Mouse (Mus musculus) lung, embryonic 16.5 days (tissue): Measurements from ENCODE around the gene Fgd3. TPM values are rescaled to one million over a fixed set of nuclear protein-coding genes. Genes with fewer than 3 reads are reported as not detected.

Experiments
- ATAC-seq: fragments of 200-750 bp; cut with Nextera tagmentation; 2 replicates; pipeline ENCODE4 v1.8.0; 2017; ENCODE audit warnings: low read depth, mild to moderate bottlenecking, moderate library complexity
- H3K27ac ChIP-seq: fragments of 300-500 bp; sonication (generic); 2 replicates; pipeline ENCODE4 v1.5.1; 2014; ENCODE audit warnings: mild to moderate bottlenecking, control low read depth, low read length
- H3K27me3 ChIP-seq: fragments of 300-500 bp; sonication (generic); 2 replicates; pipeline ENCODE4 v1.6.1; 2014; ENCODE audit warnings: low read depth, low read length, mixed read lengths; ENCODE audit not compliant: control insufficient read depth, insufficient read depth
- H3K36me3 ChIP-seq: fragments of 300-500 bp; sonication (generic); 2 replicates; pipeline ENCODE4 v1.6.1; 2014; ENCODE audit warnings: low read length; ENCODE audit not compliant: control insufficient read depth, insufficient read depth
- H3K4me1 ChIP-seq: fragments of 300-500 bp; sonication (generic); replicated peaks from 2 replicates; pipeline ENCODE4 v1.6.1; 2014; ENCODE audit warnings: low read length, mixed read lengths; ENCODE audit not compliant: control insufficient read depth, insufficient read depth
- H3K4me2 ChIP-seq: fragments of 300-500 bp; sonication (generic); 2 replicates; pipeline ENCODE4 v1.6.1; 2014; ENCODE audit warnings: low read depth, low read length, control low read depth
- H3K4me3 ChIP-seq: fragments of 300-500 bp; sonication (generic); 2 replicates; pipeline ENCODE4 v1.5.1; 2014; ENCODE audit warnings: mild to moderate bottlenecking, low read length, control low read depth
- H3K9ac ChIP-seq: fragments of 300-500 bp; sonication (generic); 2 replicates; pipeline ENCODE4 v1.6.1; 2014; ENCODE audit warnings: low read length, control low read depth
- H3K9me3 ChIP-seq: fragments of 300-500 bp; sonication (generic); 2 replicates; pipeline ENCODE4 v1.6.1; 2016; ENCODE audit warnings: low read length; ENCODE audit not compliant: control insufficient read depth
- WGBS: fragments of 180-500 bp; shearing (Covaris S2); extraction: QIAGEN DNeasy Blood & Tissue Kit; methylation state at CpG from one replicate; pipeline ENCODE4 v1.1.7; 2014; 5-methylcytosine and 5-hydroxymethylcytosine counted together
- polyA plus RNA-seq: library from polyadenylated mRNA; unstranded; fragments of >200 nt; fragmentation: Nextera tagmentation; extraction: Ambion mirVana; gene quantifications from 2 replicates; pipeline ENCODE4 v1.2.1, GENCODE M21; 2015

Fgd3 gene
- polyA plus RNA-seq, 1 experiment from 2014 or later, result 0.33 TPM

- Histone ChIP-seq H3K4me1 (no peaks in the 10 kb centered on the region), H3K4me3 (no peak overlapping the region), H3K27ac (no peak overlapping the region), H3K27me3 (no peaks in the 10 kb centered on the region), H3K4me2 (no peak overlapping the region), H3K36me3 (no peaks in the 10 kb centered on the region), H3K9ac (no peak overlapping the region), H3K9me3 (no peaks in the 10 kb centered on the region)
- WGBS, result 55% methylated on average over 6 of the region's 6 CpGs
- no peak for ATAC-seq
Measured at GRCm38 (mm10) chr13:49326246-49327206, 6.4 kb upstream of the Fgd3 start.

- no peaks in the 10 kb centered on the region for H3K9me3 ChIP-seq
- 77% methylated on average over 5 of the region's 5 CpGs for WGBS
- H3K9ac ChIP-seq, result no peak overlapping the region
- H3K4me3 ChIP-seq, result no peak overlapping the region
- H3K36me3 ChIP-seq, result no peaks in the 10 kb centered on the region
- H3K4me1 ChIP-seq, result peaks cover 6% of the 10 kb centered on the region
- no peak overlapping the region for H3K27ac ChIP-seq
- ATAC-seq, result no peak
- no peaks in the 10 kb centered on the region for H3K27me3 ChIP-seq
- no peak overlapping the region for H3K4me2 ChIP-seq
Measured at GRCm38 (mm10) chr13:49324871-49325270, 4.8 kb upstream of the Fgd3 start.

GRCm38 (mm10) chr13:49322739-49323138 is 2.6 kb upstream of the Fgd3 start:
- no peak for ATAC-seq
- Histone ChIP-seq H3K27me3 (no peaks in the 10 kb centered on the region), H3K4me2 (no peak overlapping the region), H3K4me1 (peaks cover 9% of the 10 kb centered on the region), H3K9me3 (no peaks in the 10 kb centered on the region), H3K4me3 (no peak overlapping the region), H3K9ac (no peak overlapping the region), H3K27ac (no peak overlapping the region), H3K36me3 (no peaks in the 10 kb centered on the region)
- WGBS, result 84% methylated on average over 5 of the region's 5 CpGs

- Histone ChIP-seq H3K27ac (no peak overlapping the region), H3K9me3 (no peaks in the 10 kb centered on the region), H3K4me1 (peaks cover 9% of the 10 kb centered on the region), H3K27me3 (no peaks in the 10 kb centered on the region), H3K36me3 (no peaks in the 10 kb centered on the region), H3K4me2 (no peak overlapping the region), H3K4me3 (no peak overlapping the region), H3K9ac (0 out of 2 replicates have a peak overlapping the region, but pooled peaks have one; percentile 1)
- 75% methylated on average over 5 of the region's 5 CpGs for WGBS
- ATAC-seq, result no peak
Measured at GRCm38 (mm10) chr13:49322169-49322568, 2.1 kb upstream of the Fgd3 start.

GRCm38 (mm10) chr13:49321452-49321851 is 1.3 kb upstream of the Fgd3 start:
- H3K36me3 ChIP-seq, result no peaks in the 10 kb centered on the region
- peaks cover 9% of the 10 kb centered on the region for H3K4me1 ChIP-seq
- no peak overlapping the region for H3K27ac ChIP-seq
- no peak overlapping the region for H3K9ac ChIP-seq
- no peak overlapping the region for H3K4me3 ChIP-seq
- no peak for ATAC-seq
- no peak overlapping the region for H3K4me2 ChIP-seq
- no peaks in the 10 kb centered on the region for H3K27me3 ChIP-seq
- H3K9me3 ChIP-seq, result no peaks in the 10 kb centered on the region
- 71% methylated on average over 3 of the region's 3 CpGs for WGBS

- H3K27me3 ChIP-seq, result no peaks in the 10 kb centered on the region
- 78% methylated on average over 1 of the region's 1 CpGs for WGBS
- H3K4me2 ChIP-seq, result no peak overlapping the region; the same call in 1 of the 2 replicates
- H3K4me3 ChIP-seq, result no peak overlapping the region
- H3K4me1 ChIP-seq, result peaks cover 9% of the 10 kb centered on the region
- H3K9ac ChIP-seq, result no peak overlapping the region
- H3K36me3 ChIP-seq, result no peaks in the 10 kb centered on the region
- H3K27ac ChIP-seq, result no peak overlapping the region
- peak; percentile 35; the same call in 1 of the 2 replicates for ATAC-seq
- H3K9me3 ChIP-seq, result no peaks in the 10 kb centered on the region
Measured at GRCm38 (mm10) chr13:49320514-49320913, 403 bp upstream of the Fgd3 start.

- H3K4me2 ChIP-seq, result no peak overlapping the region
- no peak overlapping the region for H3K27ac ChIP-seq
- no peak overlapping the region for H3K4me3 ChIP-seq
- no peak overlapping the region for H3K9ac ChIP-seq
- no peaks in the 10 kb centered on the region for H3K36me3 ChIP-seq
- H3K4me1 ChIP-seq, result peaks cover 9% of the 10 kb centered on the region
- 81% methylated on average over 7 of the region's 7 CpGs for WGBS
- no peaks in the 10 kb centered on the region for H3K9me3 ChIP-seq
- no peak for ATAC-seq
- no peaks in the 10 kb centered on the region for H3K27me3 ChIP-seq
Measured at GRCm38 (mm10) chr13:49317914-49318313, 2.2 kb downstream of the Fgd3 start.

GRCm38 (mm10) chr13:49317508-49317907 is 2.6 kb downstream of the Fgd3 start:
- Histone ChIP-seq H3K36me3 (no peaks in the 10 kb centered on the region), H3K9ac (no peak overlapping the region), H3K4me2 (no peak overlapping the region), H3K4me3 (no peak overlapping the region), H3K9me3 (no peaks in the 10 kb centered on the region), H3K27ac (no peak overlapping the region), H3K27me3 (no peaks in the 10 kb centered on the region), H3K4me1 (peaks cover 9% of the 10 kb centered on the region)
- 65% methylated on average over 6 of the region's 6 CpGs for WGBS
- ATAC-seq, result no peak

GRCm38 (mm10) chr13:49316386-49317162 is 3.5 kb downstream of the Fgd3 start:
- Histone ChIP-seq H3K27ac (no peak overlapping the region), H3K9me3 (no peaks in the 10 kb centered on the region), H3K9ac (no peak overlapping the region), H3K4me1 (peaks cover 9% of the 10 kb centered on the region), H3K4me2 (no peak overlapping the region), H3K4me3 (no peak overlapping the region), H3K36me3 (no peaks in the 10 kb centered on the region), H3K27me3 (no peaks in the 10 kb centered on the region)
- WGBS, result 47% methylated on average over 9 of the region's 9 CpGs
- 0 out of 2 replicates have a peak, but pooled peaks have one; percentile 19 for ATAC-seq
